Mouse (Mus musculus): Measurements from ENCODE around the gene Gm21905. TPM values are rescaled to one million over a fixed set of nuclear protein-coding genes. Genes with fewer than 3 reads are reported as not detected.

Gene Gm21905
- polyA plus RNA-seq, 1 experiment from 2014 or later = not detected

DNA sequence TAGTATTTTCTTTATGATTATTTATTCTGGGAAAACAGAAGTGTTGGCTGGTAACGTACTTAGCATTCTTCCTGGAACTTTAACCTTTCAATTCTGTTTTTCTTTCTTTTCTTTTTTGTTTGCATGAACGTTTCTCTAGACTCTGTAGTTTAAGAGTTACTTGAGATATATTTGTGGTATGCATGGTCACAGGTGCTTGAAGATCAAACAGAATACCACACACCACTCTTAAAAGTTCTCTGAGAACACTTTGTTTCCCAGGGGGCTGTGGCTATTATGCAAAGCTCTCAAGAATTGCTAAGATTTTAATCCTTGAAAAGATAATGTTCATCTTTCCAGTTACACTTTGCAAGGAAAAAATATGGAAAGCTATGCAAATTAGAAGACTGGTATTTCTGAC is 41.7 kb downstream of the Gm21905 start:
- 48% methylated on average over 2 of the region's 2 CpGs for WGBS
- no peaks in the 10 kb centered on the region for H3K36me3 ChIP-seq (ENCODE audit: insufficient read depth)
- H3K27ac ChIP-seq (ENCODE audit: low read depth) = no peak overlapping the region
- DNase-seq (peak; percentile 49), ATAC-seq (ENCODE audit: insufficient read depth) (peak; percentile 75; the same call in 1 of the 2 replicates)
- H3K27me3 ChIP-seq (ENCODE audit: insufficient read depth, low read length) = no peaks in the 10 kb centered on the region
- no peaks in the 10 kb centered on the region for H3K9me3 ChIP-seq (ENCODE audit: low read depth, low read length)
- no peak for TF ChIP-seq CTCF (IDR thresholded peaks at IDR 0.05; ENCODE audit: low read depth)
- no peak overlapping the region for H3K9ac ChIP-seq
- no peak overlapping the region for H3K4me3 ChIP-seq (ENCODE audit: low read depth, low read length)
- H3K4me1 ChIP-seq (ENCODE audit: insufficient read depth) = no peaks in the 10 kb centered on the region
- H3K4me2 ChIP-seq = no peak overlapping the region

GRCm38 (mm10) chr5:67898921-67899320 is 47.3 kb downstream of the Gm21905 start:
- H3K4me3 ChIP-seq (ENCODE audit: low read depth, low read length) = no peak overlapping the region
- ATAC-seq (ENCODE audit: insufficient read depth) = no peak

DNA sequence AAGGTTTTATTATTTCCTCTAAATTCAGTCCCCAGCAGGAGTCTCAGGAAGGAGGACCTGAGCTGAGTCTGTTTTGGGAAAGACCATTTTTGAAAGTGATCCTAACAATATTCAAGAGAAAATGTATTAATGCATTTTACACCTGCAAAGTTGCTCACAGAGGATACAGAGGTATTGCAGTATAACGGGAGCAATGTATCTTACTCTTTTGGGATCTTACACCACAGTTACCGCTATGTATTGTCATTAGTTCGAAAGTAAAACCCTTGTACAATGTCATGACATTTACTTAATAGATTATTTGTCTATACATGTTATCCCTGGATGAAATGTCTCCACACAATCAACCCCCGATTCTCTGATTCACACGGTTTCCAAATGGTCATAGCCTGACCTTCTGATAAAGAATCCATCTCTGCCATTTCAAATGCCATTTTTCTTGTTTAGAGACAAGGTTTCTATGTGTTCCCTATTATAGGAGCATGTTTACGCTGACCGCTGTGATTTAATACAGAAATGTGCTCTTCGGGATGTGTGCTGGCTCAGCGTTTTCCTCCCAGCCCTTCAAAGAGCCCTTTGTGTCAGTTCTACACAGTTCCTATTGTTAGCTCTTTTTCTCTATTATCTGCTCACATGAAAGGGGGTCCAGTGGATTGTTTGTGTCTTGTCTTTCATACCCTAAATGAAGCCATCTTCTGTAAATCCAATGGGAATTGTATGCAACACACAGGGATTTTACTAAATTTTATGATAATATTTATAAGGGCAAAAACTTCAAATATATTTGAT is 61.6 kb downstream of the Gm21905 start:
- DNase-seq = no peak
- no peaks in the 10 kb centered on the region for H3K4me1 ChIP-seq (ENCODE audit: insufficient read depth)
- no peak overlapping the region for H3K9ac ChIP-seq
- no peaks in the 10 kb centered on the region for H3K9me3 ChIP-seq (ENCODE audit: low read depth, low read length)
- H3K4me3 ChIP-seq (ENCODE audit: low read depth, low read length) = no peak overlapping the region
- no peaks in the 10 kb centered on the region for H3K27me3 ChIP-seq (ENCODE audit: insufficient read depth, low read length)
- no peak for TF ChIP-seq CTCF (IDR thresholded peaks at IDR 0.05; ENCODE audit: low read depth)
- ATAC-seq (ENCODE audit: insufficient read depth) = no peak
- WGBS = 80% methylated on average over 9 of the region's 9 CpGs
- H3K4me2 ChIP-seq = no peak overlapping the region
- no peaks in the 10 kb centered on the region for H3K36me3 ChIP-seq (ENCODE audit: insufficient read depth)
- no peak overlapping the region for H3K27ac ChIP-seq (ENCODE audit: low read depth)

More at GRCm38 (mm10) chr5:67898921-67899320, 47.3 kb downstream of the Gm21905 start:
- DNase-seq = no peak
- Histone ChIP-seq H3K9ac (no peak overlapping the region), H3K36me3 (ENCODE audit: insufficient read depth) (no peaks in the 10 kb centered on the region), H3K9me3 (ENCODE audit: low read depth, low read length) (no peaks in the 10 kb centered on the region), H3K4me1 (ENCODE audit: insufficient read depth) (no peaks in the 10 kb centered on the region), H3K27ac (ENCODE audit: low read depth) (no peak overlapping the region), H3K4me2 (no peak overlapping the region), H3K27me3 (ENCODE audit: insufficient read depth, low read length) (no peaks in the 10 kb centered on the region)
- 95% methylated on average over 1 of the region's 1 CpGs for WGBS
- TF ChIP-seq CTCF (IDR thresholded peaks at IDR 0.05; ENCODE audit: low read depth) = no peak

GRCm38 (mm10) chr5:67883564-67884171 is 62.6 kb downstream of the Gm21905 start:
- no peak for TF ChIP-seq CTCF (IDR thresholded peaks at IDR 0.05; ENCODE audit: low read depth)
- Histone ChIP-seq H3K36me3 (ENCODE audit: insufficient read depth) (no peaks in the 10 kb centered on the region), H3K4me2 (no peak overlapping the region), H3K4me1 (ENCODE audit: insufficient read depth) (no peaks in the 10 kb centered on the region), H3K27me3 (ENCODE audit: insufficient read depth, low read length) (no peaks in the 10 kb centered on the region), H3K9ac (no peak overlapping the region), H3K4me3 (ENCODE audit: low read depth, low read length) (no peak overlapping the region), H3K9me3 (ENCODE audit: low read depth, low read length) (no peaks in the 10 kb centered on the region), H3K27ac (ENCODE audit: low read depth) (no peak overlapping the region)
- DNase-seq (no peak), ATAC-seq (ENCODE audit: insufficient read depth) (no peak)
- 39% methylated on average over 1 of the region's 1 CpGs for WGBS

Other genes with a start within 250 kb of the Gm21905 start
- gene Atp8a1, start 99.0 kb downstream of the Gm21905 start, polyA plus RNA-seq (2014; fragmentation: Nextera tagmentation; extraction: Ambion mirVana) = 44.5 and 48.4 TPM in 2 replicates
- gene Gm5108, start 4.8 kb downstream of the Gm21905 start, polyA plus RNA-seq (2014; fragmentation: Nextera tagmentation; extraction: Ambion mirVana) = not detected in 2 replicates
- gene Grxcr1, start 85.4 kb upstream of the Gm21905 start, polyA plus RNA-seq (2014; fragmentation: Nextera tagmentation; extraction: Ambion mirVana) = not detected in 2 replicates